Comparison of ENCODE assay signal across 13 mouse cellular contexts in the genomic region with DNA sequence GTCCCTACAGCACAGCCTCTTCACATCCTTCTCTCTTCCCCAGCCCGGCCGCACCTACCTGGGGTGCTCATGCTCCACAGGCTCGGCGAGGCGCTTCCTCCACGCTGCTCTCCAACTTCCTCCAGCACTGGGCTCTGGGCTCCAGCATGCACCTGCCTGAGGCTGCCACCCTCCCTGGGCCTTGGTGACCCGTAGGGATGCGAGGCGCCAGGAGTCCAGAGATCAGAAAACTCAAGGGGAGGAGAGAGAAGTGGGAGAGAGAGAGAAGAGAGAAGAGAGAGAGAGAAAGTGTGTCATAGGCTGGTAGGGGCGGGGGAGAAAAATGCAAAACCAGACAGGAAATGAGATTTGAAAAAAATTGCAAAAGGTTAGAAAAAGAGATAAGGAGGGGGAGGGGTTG. TPM values are rescaled to one million over a fixed set of nuclear protein-coding genes. Genes with fewer than 3 reads are reported as not detected.
DNase-seq lines count a peak whose midpoint lies in the region; ATAC-seq and TF ChIP-seq lines count a peak whose summit lies in the region.
"Had no signal": no experiment of that assay in that cellular context is flagged by ENCODE, and none has a peak within 500 bp of the region (broad histone marks: within the 10 kb centered on the region; RNA-seq: fewer than 3 reads in every experiment).

A gene (minus strand): TSS at position 234 of the 400 bp plus-strand sequence.

- H3K27ac ChIP-seq in liver, postnatal 0 days (ENCODE audit: low read depth) = no peak within 1 kb of the TSS
- H3K27ac ChIP-seq: forebrain, embryonic 10.5 days; neural tube, embryonic 13.5 days had no signal

- H3K4me2 ChIP-seq in liver, postnatal 0 days (ENCODE audit: low read depth, low read length) = peak within 1 kb of the TSS; percentile 44
- H3K4me2 ChIP-seq: neural tube, embryonic 13.5 days had no signal

- DNase-seq in 416B (ENCODE audit: low read depth) = peak; percentile 70
- peak; percentile 49 to 53 for DNase-seq in CD8-positive naive resting alpha-beta T cell, adult 2 months (ENCODE audit: low read depth in 2 of 2, low spot score in 2 of 2)
- DNase-seq in liver, postnatal 0 days = peak; percentile 21
- DNase-seq in spleen, postnatal 10 days (ENCODE audit: low spot score in 2 of 2) = peak; percentile 44 to 53
- no peak for DNase-seq in layer of hippocampus, postnatal 36 days
- no peak for DNase-seq in cerebellum, postnatal 10 days
- DNase-seq in cerebellum, postnatal 36 days = no peak
- DNase-seq: adrenal gland, postnatal 14 days; kidney, postnatal 36 days; left cerebral cortex, postnatal 4 days had no signal

- H3K9ac ChIP-seq in liver, postnatal 0 days (replicated peaks) = no peak within 1 kb of the TSS
- H3K9ac ChIP-seq: neural tube, embryonic 13.5 days had no signal

- no peaks in the 10 kb centered on the region for H3K36me3 ChIP-seq in liver, postnatal 0 days (replicated peaks; ENCODE audit: insufficient read depth, low read length)
- H3K36me3 ChIP-seq: forebrain, embryonic 10.5 days; neural tube, embryonic 13.5 days had no signal

- WGBS in liver, postnatal 0 days (ENCODE audit: insufficient replicate concordance) = 24% methylated on average over 10 of the region's 10 CpGs

- H3K27me3 ChIP-seq in liver, postnatal 0 days (ENCODE audit: insufficient read depth, low read length) = no peaks in the 10 kb centered on the region
- H3K27me3 ChIP-seq: neural tube, embryonic 13.5 days had no signal

- TF ChIP-seq CTCF in liver, postnatal 0 days (IDR thresholded peaks at IDR 0.05; ENCODE audit: low read depth) = no peak

- peak within 1 kb of the TSS; percentile 10; the same call in 1 of the 2 replicates for H3K4me3 ChIP-seq in liver, postnatal 0 days (ENCODE audit: low read depth, low read length)
- H3K4me3 ChIP-seq: forebrain, embryonic 10.5 days; neural tube, embryonic 13.5 days had no signal

- peaks cover 5% of the 10 kb centered on the region for H3K4me1 ChIP-seq in liver, postnatal 0 days (ENCODE audit: insufficient read depth)
- H3K4me1 ChIP-seq: forebrain, embryonic 10.5 days; neural tube, embryonic 13.5 days had no signal

- TF ChIP-seq EP300 in liver, postnatal 0 days (IDR thresholded peaks at IDR 0.05; ENCODE audit: low read depth) = no peak

- no peaks in the 10 kb centered on the region for H3K9me3 ChIP-seq in liver, postnatal 0 days (ENCODE audit: low read length)
- H3K9me3 ChIP-seq: forebrain, embryonic 10.5 days; neural tube, embryonic 13.5 days had no signal

- ATAC-seq in liver, postnatal 0 days = no peak

RNA-seq across cellular contexts. Expression of the gene that starts here (rescaled TPM):
- polyA plus RNA-seq in liver, postnatal 0 days (2015; fragmentation: Nextera tagmentation; extraction: Ambion mirVana) = 0.36 and 0.46 TPM in 2 replicates
- under 1 TPM in 1 of 2 experiments, not detected in 1; 0.13 TPM for total RNA-seq in layer of hippocampus, postnatal 36 days (2021)
- total RNA-seq: MEL had no signal
- polyA plus RNA-seq: forebrain, embryonic 10.5 days had no signal

Comparison
In these comparisons a context has a peak if more than half of its experiments do, and no peak if none do; other contexts are left out.
1. Peak in DNase-seq, H3K4me3 ChIP-seq and H3K4me2 ChIP-seq in liver, postnatal 0 days; RNA of the gene not detected or under 1 TPM.
2. DNase-seq: peak in 416B (single experiment), CD8-positive naive resting alpha-beta T cell, adult 2 months (2 of 2) and spleen, postnatal 10 days (2 of 2); none in layer of hippocampus, postnatal 36 days (0 of 2), cerebellum, postnatal 10 days (0 of 2) and cerebellum, postnatal 36 days (0 of 2).